Mouse (Mus musculus): ENCODE data around the gene Zfp1. TPM values are rescaled to one million over a fixed set of nuclear protein-coding genes. Genes with fewer than 3 reads are reported as not detected.

Gene Zfp1
- polyA plus RNA-seq, 1 experiment = 11.1 TPM

DNA sequence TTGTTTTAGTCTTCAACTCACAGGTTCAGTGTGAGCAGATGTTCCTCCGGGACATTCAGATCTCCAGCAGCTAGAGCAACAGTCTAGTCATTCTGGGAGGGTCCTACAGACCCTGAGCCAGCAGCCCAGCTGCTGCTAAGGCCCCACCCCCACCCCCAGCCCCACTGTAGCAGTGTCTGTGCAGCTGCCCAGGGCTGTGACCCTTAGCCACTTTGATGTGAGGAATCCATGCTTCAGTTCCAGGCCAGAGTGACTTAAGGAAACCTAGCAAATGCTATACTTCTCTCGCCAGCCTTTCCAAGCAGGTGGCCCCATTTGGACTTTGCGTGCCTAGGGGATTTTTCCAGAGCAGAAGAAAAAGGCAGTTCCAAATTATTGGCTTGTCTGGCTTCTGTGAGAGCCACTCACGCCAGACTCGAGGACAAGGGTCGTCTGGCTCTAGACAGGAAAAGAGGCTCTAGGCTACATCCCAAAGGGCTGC is 50.1 kb downstream of the Zfp1 start:
- Histone ChIP-seq H3K4me3 (ENCODE audit: control insufficient read depth, insufficient read depth, low read length) (no peak overlapping the region), H3K4me1 (replicated peaks; ENCODE audit: control insufficient read depth, insufficient read depth, low read length) (no peaks in the 10 kb centered on the region), H3K36me3 (ENCODE audit: control insufficient read depth, insufficient read depth, low read length) (no peaks in the 10 kb centered on the region), H3K27ac (ENCODE audit: control insufficient read depth, insufficient read depth, low read length) (no peak overlapping the region), H3K27me3 (ENCODE audit: control insufficient read depth, insufficient read depth, low read length) (no peaks in the 10 kb centered on the region)
- no peak for DNase-seq
- WGBS = 79% methylated on average over 6 of the region's 6 CpGs
- TF ChIP-seq POLR2A (IDR thresholded peaks at IDR 0.05; ENCODE audit: control insufficient read depth, extremely low read depth, insufficient read depth, low read length, poor library complexity) = no peak
- TF ChIP-seq CTCF (IDR thresholded peaks at IDR 0.05; ENCODE audit: borderline replicate concordance, control insufficient read depth, extremely low read depth, insufficient read depth, low read length, poor library complexity) = no peak

DNA sequence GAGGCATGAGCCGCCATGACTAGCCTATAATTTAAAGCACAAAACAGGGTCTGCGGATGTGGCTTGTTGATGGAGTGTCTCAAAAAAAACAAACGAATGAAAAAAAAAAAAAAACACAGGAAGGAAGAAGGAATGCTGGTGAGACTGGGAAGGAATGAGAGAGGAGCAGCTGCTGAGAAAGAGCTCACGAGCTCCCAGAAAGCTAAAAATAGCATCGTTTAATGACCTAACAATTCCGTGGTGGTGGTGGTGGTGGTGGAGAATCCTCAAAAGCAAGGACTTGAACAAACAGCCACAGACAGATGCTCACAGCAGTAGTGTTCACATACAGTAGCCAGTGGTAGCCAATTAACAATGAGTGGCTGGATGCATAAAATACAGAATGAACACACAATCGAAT is 52.2 kb downstream of the Zfp1 start:
- no peaks in the 10 kb centered on the region for H3K4me1 ChIP-seq (replicated peaks; ENCODE audit: control insufficient read depth, insufficient read depth, low read length)
- no peaks in the 10 kb centered on the region for H3K36me3 ChIP-seq (ENCODE audit: control insufficient read depth, insufficient read depth, low read length)
- no peak overlapping the region for H3K4me3 ChIP-seq (ENCODE audit: control insufficient read depth, insufficient read depth, low read length)
- TF ChIP-seq POLR2A (IDR thresholded peaks at IDR 0.05; ENCODE audit: control insufficient read depth, extremely low read depth, insufficient read depth, low read length, poor library complexity) = no peak
- TF ChIP-seq CTCF (IDR thresholded peaks at IDR 0.05; ENCODE audit: borderline replicate concordance, control insufficient read depth, extremely low read depth, insufficient read depth, low read length, poor library complexity) = no peak
- H3K27ac ChIP-seq (ENCODE audit: control insufficient read depth, insufficient read depth, low read length) = no peak overlapping the region
- DNase-seq = no peak
- no peaks in the 10 kb centered on the region for H3K27me3 ChIP-seq (ENCODE audit: control insufficient read depth, insufficient read depth, low read length)
- 45% methylated on average over 7 of the region's 7 CpGs for WGBS

DNA sequence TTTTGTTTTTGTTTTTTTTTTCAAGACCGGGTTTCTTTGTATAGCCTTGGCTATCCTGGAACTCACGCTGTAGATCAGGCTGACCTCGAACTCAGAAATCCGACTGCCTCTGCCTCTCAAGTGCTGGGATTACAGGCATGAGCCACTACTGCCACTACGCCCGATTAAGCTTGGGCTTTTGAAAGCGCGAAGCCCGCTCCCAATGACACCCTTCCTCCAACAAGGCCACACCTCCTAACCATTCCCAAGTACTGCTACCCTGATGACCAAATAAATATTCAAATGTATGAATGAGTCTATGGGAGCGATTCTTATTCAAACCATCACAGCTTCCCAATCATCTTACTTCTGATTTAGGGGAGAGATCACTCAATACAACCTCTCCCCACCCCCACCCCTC is 54.5 kb downstream of the Zfp1 start:
- Histone ChIP-seq H3K4me1 (replicated peaks; ENCODE audit: control insufficient read depth, insufficient read depth, low read length) (no peaks in the 10 kb centered on the region), H3K36me3 (ENCODE audit: control insufficient read depth, insufficient read depth, low read length) (no peaks in the 10 kb centered on the region), H3K27ac (ENCODE audit: control insufficient read depth, insufficient read depth, low read length) (no peak overlapping the region), H3K27me3 (ENCODE audit: control insufficient read depth, insufficient read depth, low read length) (no peaks in the 10 kb centered on the region), H3K4me3 (ENCODE audit: control insufficient read depth, insufficient read depth, low read length) (no peak overlapping the region)
- TF ChIP-seq CTCF (IDR thresholded peaks at IDR 0.05; ENCODE audit: borderline replicate concordance, control insufficient read depth, extremely low read depth, insufficient read depth, low read length, poor library complexity) = no peak
- TF ChIP-seq POLR2A (IDR thresholded peaks at IDR 0.05; ENCODE audit: control insufficient read depth, extremely low read depth, insufficient read depth, low read length, poor library complexity) = no peak
- no peak for DNase-seq
- 83% methylated on average over 10 of the region's 10 CpGs for WGBS

DNA sequence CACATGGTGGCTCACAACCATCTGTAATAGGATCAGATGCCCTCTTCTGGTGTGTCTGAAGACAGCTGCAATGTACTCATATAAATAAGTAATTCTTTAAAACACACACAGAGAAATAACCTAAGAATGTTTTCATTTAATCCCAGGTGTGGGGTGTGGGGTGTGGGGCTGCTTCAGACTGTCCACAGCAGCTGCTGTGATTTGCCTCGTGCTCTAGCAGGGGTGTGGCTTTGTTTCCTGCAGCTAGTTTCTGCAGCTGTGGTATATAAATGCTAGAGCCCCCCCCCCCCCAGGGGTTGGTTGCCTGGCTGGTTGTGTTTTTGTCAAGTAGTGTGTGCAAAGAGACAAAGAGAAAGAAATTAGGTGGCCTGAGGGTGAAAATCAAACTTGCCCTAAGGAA is 55.8 kb downstream of the Zfp1 start:
- Histone ChIP-seq H3K27ac (ENCODE audit: control insufficient read depth, insufficient read depth, low read length) (no peak overlapping the region), H3K4me3 (ENCODE audit: control insufficient read depth, insufficient read depth, low read length) (no peak overlapping the region), H3K36me3 (ENCODE audit: control insufficient read depth, insufficient read depth, low read length) (no peaks in the 10 kb centered on the region), H3K4me1 (replicated peaks; ENCODE audit: control insufficient read depth, insufficient read depth, low read length) (no peaks in the 10 kb centered on the region), H3K27me3 (ENCODE audit: control insufficient read depth, insufficient read depth, low read length) (no peaks in the 10 kb centered on the region)
- WGBS = 12% methylated on average over 1 of the region's 1 CpGs
- no peak for DNase-seq
- no peak for TF ChIP-seq CTCF (IDR thresholded peaks at IDR 0.05; ENCODE audit: borderline replicate concordance, control insufficient read depth, extremely low read depth, insufficient read depth, low read length, poor library complexity)
- TF ChIP-seq POLR2A (IDR thresholded peaks at IDR 0.05; ENCODE audit: control insufficient read depth, extremely low read depth, insufficient read depth, low read length, poor library complexity) = no peak

DNA sequence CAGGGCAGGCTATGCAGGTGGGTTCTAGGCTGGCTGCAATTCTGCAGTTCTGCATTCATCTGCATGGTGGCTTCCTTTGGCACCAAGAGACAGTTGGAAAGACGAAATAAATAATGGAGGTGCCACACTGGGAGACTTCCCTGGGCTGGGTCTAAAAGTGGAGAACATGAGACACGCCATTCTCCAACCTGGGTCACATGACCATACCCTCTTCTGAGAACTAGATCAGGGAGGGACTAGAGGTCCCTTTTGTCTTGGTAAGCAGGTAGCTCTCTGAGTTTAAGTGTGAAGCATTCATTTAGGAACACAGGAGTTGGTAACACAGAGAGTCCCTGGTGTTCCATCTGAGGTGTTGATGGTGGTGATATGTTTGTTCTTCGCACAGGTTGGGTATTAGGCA is 57.0 kb downstream of the Zfp1 start:
- DNase-seq = no peak
- Histone ChIP-seq H3K36me3 (ENCODE audit: control insufficient read depth, insufficient read depth, low read length) (no peaks in the 10 kb centered on the region), H3K27ac (ENCODE audit: control insufficient read depth, insufficient read depth, low read length) (no peak overlapping the region), H3K4me3 (ENCODE audit: control insufficient read depth, insufficient read depth, low read length) (no peak overlapping the region), H3K4me1 (replicated peaks; ENCODE audit: control insufficient read depth, insufficient read depth, low read length) (no peaks in the 10 kb centered on the region), H3K27me3 (ENCODE audit: control insufficient read depth, insufficient read depth, low read length) (no peaks in the 10 kb centered on the region)
- TF ChIP-seq CTCF (IDR thresholded peaks at IDR 0.05; ENCODE audit: borderline replicate concordance, control insufficient read depth, extremely low read depth, insufficient read depth, low read length, poor library complexity) (no peak), POLR2A (IDR thresholded peaks at IDR 0.05; ENCODE audit: control insufficient read depth, extremely low read depth, insufficient read depth, low read length, poor library complexity) (no peak)
- WGBS = 77% methylated on average over 3 of the region's 3 CpGs

DNA sequence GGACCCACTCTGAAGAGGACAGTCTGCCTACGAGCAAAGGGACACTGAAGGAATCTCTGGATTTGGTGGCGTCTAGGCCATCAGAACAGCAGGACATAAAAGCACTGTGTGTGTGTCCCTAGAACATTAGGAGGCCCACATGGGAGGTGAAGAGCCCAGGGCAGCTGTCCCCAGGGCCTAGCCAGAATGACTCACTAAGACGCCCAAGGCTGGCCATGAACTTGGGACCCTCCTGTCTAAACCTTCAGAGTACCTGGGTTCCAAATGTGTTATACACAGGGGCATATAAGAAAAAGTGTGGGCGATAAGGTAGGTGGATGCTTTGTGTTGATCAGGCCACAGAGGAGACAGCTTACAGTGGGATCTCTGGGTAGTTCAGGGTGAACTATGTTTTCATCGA is 57.5 kb downstream of the Zfp1 start:
- 95% methylated on average over 5 of the region's 5 CpGs for WGBS
- no peaks in the 10 kb centered on the region for H3K27me3 ChIP-seq (ENCODE audit: control insufficient read depth, insufficient read depth, low read length)
- no peaks in the 10 kb centered on the region for H3K36me3 ChIP-seq (ENCODE audit: control insufficient read depth, insufficient read depth, low read length)
- H3K4me1 ChIP-seq (replicated peaks; ENCODE audit: control insufficient read depth, insufficient read depth, low read length) = no peaks in the 10 kb centered on the region
- no peak for DNase-seq
- no peak for TF ChIP-seq POLR2A (IDR thresholded peaks at IDR 0.05; ENCODE audit: control insufficient read depth, extremely low read depth, insufficient read depth, low read length, poor library complexity)
- TF ChIP-seq CTCF (IDR thresholded peaks at IDR 0.05; ENCODE audit: borderline replicate concordance, control insufficient read depth, extremely low read depth, insufficient read depth, low read length, poor library complexity) = no peak
- H3K4me3 ChIP-seq (ENCODE audit: control insufficient read depth, insufficient read depth, low read length) = no peak overlapping the region
- no peak overlapping the region for H3K27ac ChIP-seq (ENCODE audit: control insufficient read depth, insufficient read depth, low read length)

DNA sequence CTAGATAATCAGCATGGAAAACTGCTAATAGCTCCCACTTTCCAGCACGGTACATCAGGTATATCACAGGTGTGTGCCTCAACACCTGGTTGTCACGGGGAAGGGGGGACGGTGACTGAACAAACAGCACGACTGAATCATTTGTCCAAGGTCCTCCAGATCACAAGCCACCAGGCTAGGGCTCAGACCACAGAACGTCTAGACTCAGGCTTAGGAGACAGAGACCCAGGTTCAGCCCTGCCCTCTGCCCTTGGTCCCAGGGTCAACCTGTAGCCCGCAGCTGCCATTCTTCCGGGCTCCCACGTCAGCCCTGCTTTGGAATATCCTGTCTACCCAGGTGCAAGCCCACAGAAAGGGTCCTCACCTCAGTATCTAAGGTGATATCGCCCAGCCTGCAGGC is 58.2 kb downstream of the Zfp1 start:
- Histone ChIP-seq H3K4me1 (replicated peaks; ENCODE audit: control insufficient read depth, insufficient read depth, low read length) (no peaks in the 10 kb centered on the region), H3K27me3 (ENCODE audit: control insufficient read depth, insufficient read depth, low read length) (no peaks in the 10 kb centered on the region), H3K27ac (ENCODE audit: control insufficient read depth, insufficient read depth, low read length) (no peak overlapping the region), H3K36me3 (ENCODE audit: control insufficient read depth, insufficient read depth, low read length) (no peaks in the 10 kb centered on the region), H3K4me3 (ENCODE audit: control insufficient read depth, insufficient read depth, low read length) (no peak overlapping the region)
- no peak for TF ChIP-seq CTCF (IDR thresholded peaks at IDR 0.05; ENCODE audit: borderline replicate concordance, control insufficient read depth, extremely low read depth, insufficient read depth, low read length, poor library complexity)
- TF ChIP-seq POLR2A (IDR thresholded peaks at IDR 0.05; ENCODE audit: control insufficient read depth, extremely low read depth, insufficient read depth, low read length, poor library complexity) = no peak
- 86% methylated on average over 9 of the region's 9 CpGs for WGBS
- no peak for DNase-seq
